Mouse (Mus musculus) liver, embryonic 16.5 days (tissue): Measurements from ENCODE around the gene Zfp704. TPM values are rescaled to one million over a fixed set of nuclear protein-coding genes. Genes with fewer than 3 reads are reported as not detected.

Source experiments
- ATAC-seq: fragments of 200-750 bp; cut with Nextera tagmentation; 2 replicates; pipeline ENCODE4 v1.8.0; 2017; ENCODE audit warnings: low read depth, mild to moderate bottlenecking, moderate number of reproducible peaks, moderate library complexity
- H3K27ac ChIP-seq: fragments of 300-500 bp; sonication (generic); 2 replicates; pipeline ENCODE4 v1.5.1; 2014; ENCODE audit warnings: mild to moderate bottlenecking, low read length
- H3K27me3 ChIP-seq: fragments of 300-500 bp; sonication (generic); 2 replicates; pipeline ENCODE4 v1.6.1; 2014; ENCODE audit warnings: low read depth, low read length, mixed read lengths; ENCODE audit not compliant: control insufficient read depth, insufficient read depth
- H3K36me3 ChIP-seq: fragments of 300-500 bp; sonication (generic); 2 replicates; pipeline ENCODE4 v1.6.1; 2014; ENCODE audit warnings: mild to moderate bottlenecking; ENCODE audit not compliant: control insufficient read depth, insufficient read depth
- H3K4me1 ChIP-seq: fragments of 300-500 bp; sonication (generic); 2 replicates; pipeline ENCODE4 v1.6.1; 2014; ENCODE audit warnings: low read depth, low read length, mixed read lengths; ENCODE audit not compliant: control insufficient read depth
- H3K4me2 ChIP-seq: fragments of 300-500 bp; sonication (generic); 2 replicates; pipeline ENCODE4 v1.6.1; 2014; ENCODE audit warnings: low read depth, low read length, mixed read lengths
- H3K4me3 ChIP-seq: fragments of 300-500 bp; sonication (generic); 2 replicates; pipeline ENCODE4 v1.5.1; 2014; ENCODE audit warnings: low read depth, mild to moderate bottlenecking, low read length
- H3K9ac ChIP-seq: fragments of 300-500 bp; sonication (generic); 2 replicates; pipeline ENCODE4 v1.6.1; 2014; ENCODE audit warnings: low read depth, low read length
- H3K9me3 ChIP-seq: fragments of 300-500 bp; sonication (generic); replicated peaks from 2 replicates; pipeline ENCODE4 v1.6.1; 2016; ENCODE audit warnings: low read length; ENCODE audit not compliant: control insufficient read depth
- WGBS: fragments of 180-500 bp; shearing (Covaris S2); extraction: QIAGEN DNeasy Blood & Tissue Kit; methylation state at CpG from one replicate; pipeline ENCODE4 v1.1.7; 2014; ENCODE audit not compliant: insufficient replicate concordance; 5-methylcytosine and 5-hydroxymethylcytosine counted together
- polyA plus RNA-seq: library from polyadenylated mRNA; unstranded; fragments of >200 nt; fragmentation: Nextera tagmentation; extraction: Ambion mirVana; gene quantifications from 2 replicates; pipeline ENCODE4 v1.2.1, GENCODE M21; 2015

Gene Zfp704
- polyA plus RNA-seq, 1 experiment from 2014 or later = 0.97 TPM

DNA sequence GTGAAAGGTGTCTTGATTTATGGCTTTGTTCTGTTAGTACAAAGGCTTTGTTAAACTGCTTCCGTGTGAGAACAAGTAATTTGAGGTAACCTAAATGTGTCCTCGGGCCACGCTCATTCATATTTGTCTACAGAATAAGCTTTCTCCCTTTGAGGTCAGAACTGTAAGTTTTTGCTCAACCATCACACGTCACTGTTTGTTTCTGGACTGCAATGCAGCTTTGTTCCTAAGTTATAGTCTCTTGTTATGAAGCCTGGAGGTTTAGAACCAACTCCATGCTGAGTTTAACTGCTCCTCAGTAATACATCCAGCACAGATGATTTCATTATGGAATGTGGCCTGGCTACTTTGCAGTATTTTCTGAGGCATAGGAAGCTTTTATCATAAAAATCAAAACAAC, 90.4 kb downstream of the Zfp704 start:
- Histone ChIP-seq H3K27me3 (no peaks in the 10 kb centered on the region), H3K4me2 (no peak overlapping the region), H3K9ac (no peak overlapping the region), H3K36me3 (no peaks in the 10 kb centered on the region), H3K9me3 (no peaks in the 10 kb centered on the region), H3K27ac (no peak overlapping the region), H3K4me1 (peaks cover 16% of the 10 kb centered on the region), H3K4me3 (no peak overlapping the region)
- no peak for ATAC-seq
- 61% methylated on average over 4 of the region's 4 CpGs for WGBS

DNA sequence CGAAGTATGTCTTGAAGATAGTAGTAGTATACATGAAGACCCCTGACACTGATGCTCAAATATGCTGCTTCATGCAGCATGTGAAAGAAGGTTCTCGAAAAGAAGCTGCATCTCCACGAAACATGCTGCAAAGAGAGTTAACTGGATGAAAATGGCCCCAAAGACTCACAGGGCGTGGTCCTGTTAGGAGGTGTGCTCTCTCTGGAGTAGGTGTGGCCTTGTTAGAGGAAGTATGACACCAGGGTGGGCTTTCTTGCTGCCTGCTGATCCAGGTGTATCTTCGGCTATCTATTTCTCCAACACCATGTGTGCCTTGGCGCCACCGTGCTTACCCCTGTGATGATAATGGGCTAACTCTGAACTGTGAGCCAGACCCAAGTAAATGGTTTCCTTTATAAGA, 90.9 kb downstream of the Zfp704 start:
- 73% methylated on average over 7 of the region's 7 CpGs for WGBS
- H3K27ac ChIP-seq = no peak overlapping the region

GRCm38 (mm10) chr3:9516119-9516855, 93.6 kb downstream of the Zfp704 start:
- H3K9ac ChIP-seq = no peak overlapping the region
- H3K4me3 ChIP-seq = no peak overlapping the region
- H3K9me3 ChIP-seq = no peaks in the 10 kb centered on the region
- no peaks in the 10 kb centered on the region for H3K36me3 ChIP-seq
- H3K27ac ChIP-seq = no peak overlapping the region
- peaks cover 5% of the 10 kb centered on the region for H3K4me1 ChIP-seq
- H3K4me2 ChIP-seq = no peak overlapping the region
- ATAC-seq = no peak
- H3K27me3 ChIP-seq = no peaks in the 10 kb centered on the region
- 68% methylated on average over 8 of the region's 8 CpGs for WGBS

More for the DNA sequence above, 90.9 kb downstream of the Zfp704 start:
- no peaks in the 10 kb centered on the region for H3K27me3 ChIP-seq
- H3K4me3 ChIP-seq = no peak overlapping the region
- no peak overlapping the region for H3K9ac ChIP-seq
- no peak for ATAC-seq
- H3K36me3 ChIP-seq = no peaks in the 10 kb centered on the region
- peaks cover 16% of the 10 kb centered on the region for H3K4me1 ChIP-seq
- no peak overlapping the region for H3K4me2 ChIP-seq
- H3K9me3 ChIP-seq = no peaks in the 10 kb centered on the region

GRCm38 (mm10) chr3:9515527-9515926, 94.4 kb downstream of the Zfp704 start:
- ATAC-seq = no peak
- no peak overlapping the region for H3K9ac ChIP-seq
- WGBS = 43% methylated on average over 8 of the region's 8 CpGs
- H3K27me3 ChIP-seq = no peaks in the 10 kb centered on the region
- H3K4me2 ChIP-seq = no peak overlapping the region
- H3K9me3 ChIP-seq = no peaks in the 10 kb centered on the region
- no peak overlapping the region for H3K4me3 ChIP-seq
- no peaks in the 10 kb centered on the region for H3K36me3 ChIP-seq
- no peak overlapping the region for H3K27ac ChIP-seq
- H3K4me1 ChIP-seq = peaks cover 2% of the 10 kb centered on the region

- 80% methylated on average over 7 of the region's 7 CpGs for WGBS
These were observed 96.2 kb downstream of the Zfp704 start for GRCm38 (mm10) chr3:9513703-9514110.

DNA sequence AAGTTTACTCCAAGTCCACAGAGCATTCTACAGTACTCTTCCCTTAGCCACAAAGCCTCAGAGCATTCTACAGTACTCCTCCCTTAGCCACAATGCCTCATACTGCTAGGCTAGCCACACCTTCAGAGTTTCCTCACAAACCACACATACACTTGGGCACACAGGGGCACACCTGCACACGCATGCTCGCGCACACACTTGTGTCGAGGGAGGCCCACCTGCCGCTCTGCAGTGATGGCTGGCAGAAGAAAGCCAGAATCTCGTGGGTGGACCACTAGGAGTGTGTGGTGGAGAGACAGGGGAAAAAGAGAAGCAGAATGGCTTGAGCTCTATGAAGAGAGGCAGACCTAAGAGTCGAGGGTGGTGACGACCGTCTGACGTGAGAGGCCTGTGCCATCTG, 97.7 kb downstream of the Zfp704 start:
- H3K4me2 ChIP-seq = no peak overlapping the region
- 79% methylated on average over 10 of the region's 10 CpGs for WGBS
- no peaks in the 10 kb centered on the region for H3K27me3 ChIP-seq
- no peak overlapping the region for H3K9ac ChIP-seq
- no peaks in the 10 kb centered on the region for H3K4me1 ChIP-seq
- no peak for ATAC-seq
- no peak overlapping the region for H3K27ac ChIP-seq
- no peak overlapping the region for H3K4me3 ChIP-seq
- H3K36me3 ChIP-seq = no peaks in the 10 kb centered on the region
- H3K9me3 ChIP-seq = no peaks in the 10 kb centered on the region

More at GRCm38 (mm10) chr3:9513703-9514110, 96.2 kb downstream of the Zfp704 start:
- Histone ChIP-seq H3K4me2 (no peak overlapping the region), H3K9me3 (no peaks in the 10 kb centered on the region), H3K27me3 (no peaks in the 10 kb centered on the region), H3K36me3 (no peaks in the 10 kb centered on the region), H3K4me1 (no peaks in the 10 kb centered on the region), H3K9ac (no peak overlapping the region), H3K4me3 (no peak overlapping the region), H3K27ac (no peak overlapping the region)
- ATAC-seq = no peak

GRCm38 (mm10) chr3:9505692-9506211, 104.1 kb downstream of the Zfp704 start:
- ATAC-seq = no peak
- H3K27me3 ChIP-seq = no peaks in the 10 kb centered on the region
- H3K4me1 ChIP-seq = no peaks in the 10 kb centered on the region; the same call in 1 of the 2 replicates
- H3K36me3 ChIP-seq = no peaks in the 10 kb centered on the region
- no peak overlapping the region for H3K4me2 ChIP-seq
- no peak overlapping the region for H3K4me3 ChIP-seq
- H3K27ac ChIP-seq = no peak overlapping the region
- WGBS = 33% methylated on average over 6 of the region's 6 CpGs
- H3K9ac ChIP-seq = no peak overlapping the region
- H3K9me3 ChIP-seq = no peaks in the 10 kb centered on the region

- H3K9me3 ChIP-seq = no peaks in the 10 kb centered on the region
- peaks cover 2% of the 10 kb centered on the region; the same call in 1 of the 2 replicates for H3K4me1 ChIP-seq
- H3K27ac ChIP-seq = no peak overlapping the region
- no peak overlapping the region for H3K9ac ChIP-seq
- WGBS = 77% methylated on average over 4 of the region's 4 CpGs
- no peak for ATAC-seq
- no peaks in the 10 kb centered on the region for H3K36me3 ChIP-seq
- no peaks in the 10 kb centered on the region for H3K27me3 ChIP-seq
- H3K4me3 ChIP-seq = no peak overlapping the region
- H3K4me2 ChIP-seq = no peak overlapping the region
These were observed 105.5 kb downstream of the Zfp704 start for GRCm38 (mm10) chr3:9504371-9504770.

GRCm38 (mm10) chr3:9500725-9501124, 109.2 kb downstream of the Zfp704 start:
- Histone ChIP-seq H3K4me1 (peaks cover 2% of the 10 kb centered on the region; the same call in 1 of the 2 replicates), H3K4me2 (no peak overlapping the region), H3K36me3 (no peaks in the 10 kb centered on the region), H3K9ac (no peak overlapping the region), H3K9me3 (no peaks in the 10 kb centered on the region), H3K27me3 (no peaks in the 10 kb centered on the region), H3K27ac (no peak overlapping the region), H3K4me3 (no peak overlapping the region)
- ATAC-seq = peak; percentile 83
- WGBS = 25% methylated on average over 6 of the region's 6 CpGs
